Mouse (Mus musculus) heart, embryonic 16.5 days (tissue): ENCODE results near the gene Traf3. TPM values are rescaled to one million over a fixed set of nuclear protein-coding genes. Genes with fewer than 3 reads are reported as not detected.
A peak's percentile ranks its signal among the peaks of the same experiment; 100 is the strongest.

Experiments
- ATAC-seq: fragments of 200-750 bp; cut with Nextera tagmentation; replicated peaks from 2 replicates; pipeline ENCODE4 v1.8.0; 2017; ENCODE audit warnings: moderate number of reproducible peaks; ENCODE audit not compliant: insufficient read depth, low FRiP score; ENCODE audit errors: extremely low read depth
- H3K27ac ChIP-seq: fragments of 300-500 bp; sonication (generic); 2 replicates; pipeline ENCODE4 v1.5.1; 2014; ENCODE audit warnings: mild to moderate bottlenecking, low read length, control low read depth, moderate library complexity
- H3K27me3 ChIP-seq: fragments of 300-500 bp; sonication (generic); 2 replicates; pipeline ENCODE4 v1.6.1; 2014; ENCODE audit warnings: low read length, mixed read lengths; ENCODE audit not compliant: control insufficient read depth, insufficient read depth
- H3K36me3 ChIP-seq: fragments of 300-500 bp; sonication (generic); 2 replicates; pipeline ENCODE4 v1.6.1; 2014; ENCODE audit not compliant: control insufficient read depth, insufficient read depth
- H3K4me1 ChIP-seq: fragments of 300-500 bp; sonication (generic); 2 replicates; pipeline ENCODE4 v1.6.1; 2014; ENCODE audit warnings: low read length, mixed read lengths; ENCODE audit not compliant: control insufficient read depth, insufficient read depth
- H3K4me2 ChIP-seq: fragments of 300-500 bp; sonication (generic); 2 replicates; pipeline ENCODE4 v1.6.1; 2014; ENCODE audit warnings: low read depth, mild to moderate bottlenecking, control low read depth, low read length
- H3K4me3 ChIP-seq: fragments of 300-500 bp; sonication (generic); 2 replicates; pipeline ENCODE4 v1.5.1; 2014; ENCODE audit warnings: mild to moderate bottlenecking, control low read depth, low read length
- H3K9ac ChIP-seq: fragments of 300-500 bp; sonication (generic); 2 replicates; pipeline ENCODE4 v1.6.1; 2014; ENCODE audit warnings: low read length, control low read depth
- H3K9me3 ChIP-seq: fragments of 300-500 bp; sonication (generic); replicated peaks from 2 replicates; pipeline ENCODE4 v1.6.1; 2016; ENCODE audit warnings: low read length; ENCODE audit not compliant: control insufficient read depth
- WGBS: fragments of 180-500 bp; shearing (Covaris S2); extraction: QIAGEN DNeasy Blood & Tissue Kit; methylation state at CpG from one replicate; pipeline ENCODE4 v1.1.7; 2014; 5-methylcytosine and 5-hydroxymethylcytosine counted together
- polyA plus RNA-seq: library from polyadenylated mRNA; unstranded; fragments of >200 nt; fragmentation: Nextera tagmentation; extraction: Ambion mirVana; gene quantifications from 2 replicates; pipeline ENCODE4 v1.2.1, GENCODE M21; 2015

The Traf3 gene
- polyA plus RNA-seq, 1 experiment from 2014 or later, result 6.0 TPM

DNA sequence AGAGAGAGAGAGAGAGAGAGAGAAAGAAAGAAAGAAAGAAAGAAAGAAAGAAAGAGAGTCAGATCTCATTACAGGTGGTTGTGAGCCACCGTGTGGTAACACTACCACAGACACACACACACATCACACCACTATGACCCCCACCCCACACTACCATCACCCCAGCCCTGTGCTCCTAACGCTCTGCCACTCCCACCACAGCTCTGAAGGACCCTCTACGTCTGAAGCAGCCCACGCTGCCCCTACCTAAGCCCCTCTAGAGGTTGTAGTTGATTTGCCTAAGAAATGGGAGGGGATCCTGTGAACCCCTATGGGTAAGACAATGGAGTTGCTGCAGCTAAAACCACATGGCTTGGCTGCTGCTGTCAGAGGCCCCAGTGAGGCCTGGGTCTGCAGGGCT, 117.4 kb downstream of the Traf3 start:
- Histone ChIP-seq H3K27ac (no peak overlapping the region), H3K4me1 (peaks cover 6% of the 10 kb centered on the region), H3K27me3 (no peaks in the 10 kb centered on the region; the same call in 1 of the 2 replicates), H3K4me3 (no peak overlapping the region), H3K9me3 (peaks cover 4% of the 10 kb centered on the region; the same call in 1 of the 2 replicates), H3K4me2 (no peak overlapping the region), H3K9ac (no peak overlapping the region), H3K36me3 (no peaks in the 10 kb centered on the region)
- 81% methylated on average over 4 of the region's 4 CpGs for WGBS
- ATAC-seq, result no peak

DNA sequence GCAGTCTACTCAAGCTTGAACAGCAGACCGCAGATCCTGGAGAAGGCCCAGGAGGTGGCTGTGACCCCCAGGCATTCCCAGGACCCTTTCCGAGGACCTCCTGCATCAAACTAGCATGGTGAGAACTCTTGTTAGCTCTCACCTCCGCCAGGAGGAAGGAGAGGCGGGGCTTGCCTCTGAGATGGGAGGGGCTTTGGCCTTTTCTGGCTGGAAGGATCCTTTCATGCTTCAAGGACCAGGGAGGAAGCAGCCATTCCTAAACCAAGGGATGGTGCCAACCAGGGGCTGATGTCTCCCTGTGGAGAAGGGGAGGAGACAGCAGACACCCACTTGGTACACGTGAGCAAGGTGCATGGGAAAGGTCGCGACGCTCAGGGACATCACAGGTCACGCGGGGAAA, 118.4 kb downstream of the Traf3 start:
- H3K27me3 ChIP-seq, result no peaks in the 10 kb centered on the region; the same call in 1 of the 2 replicates
- H3K36me3 ChIP-seq, result no peaks in the 10 kb centered on the region
- H3K9me3 ChIP-seq, result 0 out of 2 replicates have a peak, but pooled peaks cover 2% of the 10 kb centered on the region
- ATAC-seq, result no peak
- H3K4me1 ChIP-seq, result peaks cover 6% of the 10 kb centered on the region
- WGBS, result 38% methylated on average over 10 of the region's 10 CpGs
- H3K27ac ChIP-seq, result no peak overlapping the region
- no peak overlapping the region for H3K4me3 ChIP-seq
- H3K9ac ChIP-seq, result no peak overlapping the region
- H3K4me2 ChIP-seq, result peak overlapping the region; percentile 44

DNA sequence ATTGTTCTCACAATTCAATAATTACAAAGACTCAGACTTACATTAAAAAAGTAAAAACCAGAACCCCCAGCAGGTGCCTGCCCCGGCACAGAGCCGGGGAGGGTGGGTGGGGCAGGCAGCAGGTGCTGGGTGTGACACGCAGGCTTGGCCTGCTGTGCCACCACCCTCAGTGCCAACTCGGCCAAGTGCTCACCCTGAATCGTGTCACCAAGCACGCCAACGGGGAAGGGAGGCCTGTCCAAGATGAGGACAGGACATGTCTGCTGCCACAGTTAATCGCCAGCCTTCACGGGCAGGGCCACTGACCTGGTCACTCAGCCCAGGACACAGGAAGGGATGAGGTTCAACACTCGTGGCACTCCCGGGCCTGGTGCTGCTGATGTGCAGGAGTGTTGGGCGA, 126.9 kb downstream of the Traf3 start:
- H3K4me1 ChIP-seq, result no peaks in the 10 kb centered on the region
- WGBS, result 88% methylated on average over 12 of the region's 12 CpGs
- H3K27me3 ChIP-seq, result no peaks in the 10 kb centered on the region
- H3K4me3 ChIP-seq, result no peak overlapping the region
- no peaks in the 10 kb centered on the region for H3K9me3 ChIP-seq
- H3K36me3 ChIP-seq, result peaks cover 56% of the 10 kb centered on the region
- H3K27ac ChIP-seq, result no peak overlapping the region
- no peak overlapping the region for H3K9ac ChIP-seq
- H3K4me2 ChIP-seq, result no peak overlapping the region
- no peak for ATAC-seq

DNA sequence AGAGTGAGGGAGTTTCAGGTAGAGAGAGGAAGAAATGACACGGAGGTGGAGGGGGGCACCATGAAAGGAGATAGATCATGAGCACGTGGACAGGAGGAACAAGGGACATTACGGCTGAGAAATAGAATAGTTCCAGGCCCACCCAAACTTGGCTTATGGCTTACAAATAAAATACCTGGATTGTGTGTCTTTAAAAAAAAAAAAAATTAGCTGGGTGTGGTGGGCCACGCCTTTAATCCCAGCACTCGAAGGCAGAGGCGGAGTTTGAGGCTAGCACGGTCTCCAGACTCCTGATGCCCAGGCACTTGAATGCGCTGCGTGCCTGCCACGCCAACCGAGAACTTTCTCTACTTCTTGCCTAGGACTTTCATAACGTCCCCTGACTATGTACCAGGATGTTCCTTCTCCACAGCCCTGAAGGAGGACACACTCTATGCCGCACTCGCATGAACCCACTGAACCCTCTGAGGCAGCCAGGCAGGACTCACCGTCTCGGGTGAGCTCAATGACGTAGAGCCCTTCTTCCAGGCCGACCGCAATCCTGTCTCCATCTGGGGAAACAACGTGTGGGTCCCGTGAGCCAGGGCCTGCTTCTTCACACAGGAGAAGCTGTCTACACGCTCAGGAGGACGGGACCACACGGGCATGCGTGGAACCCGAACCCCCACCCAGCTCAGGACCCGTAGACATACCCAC, 135.3 kb downstream of the Traf3 start:
- WGBS, result 91% methylated on average over 27 of the region's 27 CpGs

DNA sequence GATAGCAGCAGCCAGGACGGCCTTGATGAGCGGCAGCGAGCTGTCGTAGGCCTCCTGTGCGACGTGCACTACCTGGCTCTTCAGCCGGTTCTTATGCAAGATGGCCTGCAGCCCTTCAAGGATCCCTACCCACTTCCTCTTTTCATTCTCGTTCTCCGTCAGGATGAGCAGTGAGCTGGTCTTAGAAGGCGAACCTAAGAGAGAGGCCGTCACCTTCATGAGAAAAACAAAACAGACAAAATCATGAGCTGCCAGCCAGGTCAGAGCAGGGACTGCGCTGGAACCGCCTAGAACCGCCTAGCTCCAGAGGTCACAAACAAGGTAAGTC, 135.8 kb downstream of the Traf3 start:
- ATAC-seq, result no peak
- WGBS, result 92% methylated on average over 14 of the region's 14 CpGs

More for the DNA sequence above, 135.3 kb downstream of the Traf3 start:
- H3K36me3 ChIP-seq, result peaks cover 62% of the 10 kb centered on the region
- H3K4me1 ChIP-seq, result no peaks in the 10 kb centered on the region
- H3K9me3 ChIP-seq, result no peaks in the 10 kb centered on the region
- no peak for ATAC-seq
- no peaks in the 10 kb centered on the region for H3K27me3 ChIP-seq
- H3K27ac ChIP-seq, result no peak overlapping the region
- H3K4me2 ChIP-seq, result no peak overlapping the region
- H3K9ac ChIP-seq, result no peak overlapping the region
- no peak overlapping the region for H3K4me3 ChIP-seq

DNA sequence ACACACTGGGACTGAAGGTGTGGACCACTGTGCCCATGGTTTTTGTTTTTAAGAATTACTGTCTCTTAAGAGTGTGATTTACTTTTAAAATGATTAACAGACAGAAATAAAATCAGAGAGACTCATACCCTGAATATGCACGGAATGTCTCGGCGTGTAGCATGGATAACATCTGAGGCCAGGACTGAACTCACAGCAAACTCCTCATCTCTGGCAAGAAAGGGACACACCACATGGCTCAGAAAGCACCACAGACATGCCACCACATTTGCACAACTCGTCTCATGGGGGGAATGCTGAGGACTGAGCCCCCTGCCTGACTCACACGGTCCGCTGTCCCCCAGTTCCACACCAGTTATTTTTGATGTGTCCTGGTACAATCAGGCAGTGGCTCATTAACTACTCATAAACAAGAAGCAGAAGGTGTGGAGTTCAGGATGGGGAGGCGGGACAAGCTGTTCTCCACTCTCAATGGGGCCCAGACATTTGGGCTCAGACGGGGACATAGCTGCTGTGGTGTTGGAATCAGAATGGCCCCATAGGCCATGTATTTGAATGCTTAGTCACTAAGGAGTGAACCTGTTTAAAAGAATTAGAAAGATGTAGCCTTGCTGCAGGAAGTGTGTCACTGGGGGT, 137.7 kb downstream of the Traf3 start:
- Histone ChIP-seq H3K4me1 (no peaks in the 10 kb centered on the region), H3K9me3 (no peaks in the 10 kb centered on the region), H3K4me3 (no peak overlapping the region), H3K9ac (no peak overlapping the region), H3K36me3 (peaks cover 60% of the 10 kb centered on the region), H3K27me3 (no peaks in the 10 kb centered on the region), H3K27ac (no peak overlapping the region), H3K4me2 (no peak overlapping the region)
- ATAC-seq, result no peak
- 92% methylated on average over 8 of the region's 8 CpGs for WGBS

More for the DNA sequence above, 135.8 kb downstream of the Traf3 start:
- H3K9me3 ChIP-seq, result no peaks in the 10 kb centered on the region
- H3K4me3 ChIP-seq, result no peak overlapping the region
- no peak overlapping the region for H3K27ac ChIP-seq
- no peaks in the 10 kb centered on the region for H3K4me1 ChIP-seq
- H3K36me3 ChIP-seq, result peaks cover 59% of the 10 kb centered on the region
- H3K9ac ChIP-seq, result no peak overlapping the region
- H3K27me3 ChIP-seq, result no peaks in the 10 kb centered on the region
- H3K4me2 ChIP-seq, result no peak overlapping the region

DNA sequence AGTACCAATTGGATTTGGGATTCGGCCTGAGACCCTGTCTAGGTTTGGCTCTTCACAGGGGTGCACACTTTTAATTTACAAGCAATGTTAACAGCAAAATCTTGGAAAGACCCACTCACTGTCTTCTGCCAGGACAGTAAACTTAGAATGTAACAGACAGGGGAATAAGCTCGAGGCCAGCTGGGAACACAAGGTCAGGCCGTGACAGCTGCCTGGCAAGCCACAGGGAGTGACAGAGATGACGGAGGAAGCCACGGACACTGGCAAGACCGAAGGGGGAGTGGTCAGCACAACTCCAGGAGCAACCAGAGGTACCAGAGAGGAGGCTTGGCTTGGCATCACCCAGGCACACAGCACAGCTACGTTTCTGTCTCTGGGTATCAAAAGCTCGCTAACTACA, 140.7 kb downstream of the Traf3 start:
- H3K9ac ChIP-seq, result no peak overlapping the region
- no peaks in the 10 kb centered on the region for H3K4me1 ChIP-seq
- peaks cover 52% of the 10 kb centered on the region for H3K36me3 ChIP-seq
- no peak overlapping the region for H3K4me3 ChIP-seq
- no peak for ATAC-seq
- no peak overlapping the region for H3K27ac ChIP-seq
- WGBS, result 73% methylated on average over 8 of the region's 8 CpGs
- H3K9me3 ChIP-seq, result no peaks in the 10 kb centered on the region
- H3K27me3 ChIP-seq, result no peaks in the 10 kb centered on the region
- H3K4me2 ChIP-seq, result no peak overlapping the region

DNA sequence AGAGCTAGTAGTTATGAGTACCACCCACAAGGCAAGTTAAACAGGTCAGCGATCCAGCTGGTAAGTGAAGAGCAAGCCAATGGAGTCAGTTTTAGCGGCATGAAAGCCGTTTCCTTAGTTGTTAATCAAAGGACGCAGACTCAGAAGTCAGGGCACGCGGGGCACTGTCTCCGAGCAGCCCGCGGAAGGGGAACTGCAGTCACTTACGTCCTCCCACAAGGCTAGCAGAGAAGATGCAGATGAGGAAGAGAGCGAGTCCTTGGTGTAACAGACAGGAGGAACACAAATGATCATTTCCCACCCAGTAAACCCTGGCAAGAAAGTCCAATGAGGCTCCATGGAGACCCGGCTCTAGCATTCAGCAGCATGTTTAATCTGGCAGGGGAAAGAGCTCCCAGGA, 143.1 kb downstream of the Traf3 start:
- Histone ChIP-seq H3K27me3 (no peaks in the 10 kb centered on the region), H3K4me3 (no peak overlapping the region), H3K9me3 (no peaks in the 10 kb centered on the region), H3K9ac (no peak overlapping the region), H3K4me1 (no peaks in the 10 kb centered on the region), H3K27ac (no peak overlapping the region), H3K36me3 (peaks cover 51% of the 10 kb centered on the region), H3K4me2 (no peak overlapping the region)
- 90% methylated on average over 12 of the region's 12 CpGs for WGBS
- no peak for ATAC-seq

DNA sequence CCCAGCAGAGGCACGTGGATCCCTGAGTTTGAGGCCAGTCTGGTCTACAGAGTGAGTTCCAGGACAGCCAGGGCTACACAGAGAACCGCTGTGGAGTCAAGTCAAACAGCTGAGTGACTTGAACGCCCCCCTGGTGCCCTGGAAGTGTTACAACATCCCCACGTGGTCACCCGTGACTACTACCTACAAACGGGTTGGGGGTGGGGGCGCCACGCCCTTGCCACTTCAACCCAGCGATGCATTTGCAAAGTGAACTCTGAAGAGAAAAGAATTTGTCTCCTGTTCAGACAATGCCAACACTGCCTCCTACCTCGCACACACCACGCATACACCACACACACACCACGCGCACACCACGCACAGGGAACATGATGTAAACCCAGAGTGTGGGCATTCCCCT, 143.8 kb downstream of the Traf3 start:
- no peaks in the 10 kb centered on the region for H3K27me3 ChIP-seq
- peaks cover 48% of the 10 kb centered on the region for H3K36me3 ChIP-seq
- H3K9ac ChIP-seq, result no peak overlapping the region
- no peak overlapping the region for H3K4me2 ChIP-seq
- H3K4me1 ChIP-seq, result no peaks in the 10 kb centered on the region
- no peak overlapping the region for H3K27ac ChIP-seq
- no peak overlapping the region for H3K4me3 ChIP-seq
- ATAC-seq, result no peak
- H3K9me3 ChIP-seq, result no peaks in the 10 kb centered on the region
- WGBS, result 82% methylated on average over 14 of the region's 14 CpGs
